Mouse (Mus musculus) heart, adult 2 months (tissue): ENCODE data around the gene Kcnc2.
"Not testable (repeated sequence)": the region's sequence is repeated elsewhere in the genome, so short reads cannot be mapped to it uniquely, and the experiment has no call there.

Experiments
- CTCF ChIP-seq: fragments of 200-600 bp; IDR thresholded peaks from 2 replicates; pipeline ENCODE4 v1.8.1; 2022; ENCODE audit warnings: antibody characterized with exemption, mild to moderate bottlenecking, moderate library complexity
- EP300 ChIP-seq: fragments of 200-500 bp; IDR thresholded peaks from 2 replicates; pipeline ENCODE4 v1.6.1; 2011; ENCODE audit warnings: low read depth, low read length, control low read depth; ENCODE audit not compliant: insufficient read depth
- POLR2A ChIP-seq: fragments of 200-500 bp; IDR thresholded peaks from 2 replicates; pipeline ENCODE4 v1.6.1; 2011; ENCODE audit warnings: mild to moderate bottlenecking, low read depth, low read length, control low read depth; ENCODE audit not compliant: insufficient read depth

- TF ChIP-seq CTCF, POLR2A, EP300: not testable (repeated sequence)
These were observed 35.5 kb upstream of the Kcnc2 start for GRCm38 (mm10) chr10:112235396-112235940.
